Mouse (Mus musculus) cerebellum, adult 18-20 months (tissue): ENCODE measurements around the gene Haghl.

ENCODE experiments used
- DNase-seq, 2 experiments: peaks; one replicate each; pipeline ENCODE4 v3.0.0; 2021

Gene Haghl

GRCm38 (mm10) chr17:25818851-25819780, 33.6 kb upstream of the Haghl start:
- peak in 1 of 2 experiments; percentile 14 for DNase-seq

- peak in 1 of 2 experiments; percentile 9 for DNase-seq
Observed at GRCm38 (mm10) chr17:25817662-25818061, 32.2 kb upstream of the Haghl start.

- DNase-seq: peak; percentile 70 to 74
Observed at GRCm38 (mm10) chr17:25813471-25813870, 28.0 kb upstream of the Haghl start.

GRCm38 (mm10) chr17:25810890-25811289, 25.4 kb upstream of the Haghl start:
- DNase-seq: peak; percentile 21 to 29

GRCm38 (mm10) chr17:25809606-25810340, 24.3 kb upstream of the Haghl start:
- peak; percentile 79 to 86 for DNase-seq

- DNase-seq: peak; percentile 96 to 97
Observed at GRCm38 (mm10) chr17:25808789-25809605, 23.5 kb upstream of the Haghl start, which contains the start of gene Fbxl16. TSS of gene Fbxl16 (plus strand) at chr17:25809085.

GRCm38 (mm10) chr17:25808028-25808427, 22.6 kb upstream of the Haghl start:
- peak in 1 of 2 experiments; percentile 22 for DNase-seq

GRCm38 (mm10) chr17:25807452-25807851, 22.0 kb upstream of the Haghl start:
- peak; percentile 17 to 36 for DNase-seq

- DNase-seq: no peak
Observed at GRCm38 (mm10) chr17:25806507-25806906, 21.0 kb upstream of the Haghl start.

GRCm38 (mm10) chr17:25802825-25803517, 17.5 kb upstream of the Haghl start:
- peak in 1 of 2 experiments; percentile 33 for DNase-seq

- DNase-seq: peak; percentile 74 to 75
Observed at GRCm38 (mm10) chr17:25801029-25801428, 15.6 kb upstream of the Haghl start.

- DNase-seq: peak; percentile 73 to 81
Observed at GRCm38 (mm10) chr17:25796951-25797369, 11.5 kb upstream of the Haghl start, which contains the start of gene Metrn. TSS of gene Metrn (minus strand) at chr17:25797136.

GRCm38 (mm10) chr17:25796211-25796771, 10.8 kb upstream of the Haghl start:
- DNase-seq: peak in 1 of 2 experiments; percentile 45

- peak; percentile 37 to 53 for DNase-seq
Observed at GRCm38 (mm10) chr17:25795609-25796092, 10.2 kb upstream of the Haghl start, which contains the start of gene AC134908.4. TSS of gene AC134908.4 (minus strand) at chr17:25795659.

GRCm38 (mm10) chr17:25794998-25795397, 9.5 kb upstream of the Haghl start:
- no peak for DNase-seq

GRCm38 (mm10) chr17:25794197-25794596, 8.7 kb upstream of the Haghl start:
- peak; percentile 22 to 27 for DNase-seq

GRCm38 (mm10) chr17:25792615-25793014, 7.1 kb upstream of the Haghl start, which contains the start of gene Fam173a:
TSS of gene Fam173a (minus strand) at chr17:25792901.
- DNase-seq: peak in 1 of 2 experiments; percentile 62

- DNase-seq: peak; percentile 79 to 90
Observed at GRCm38 (mm10) chr17:25791843-25792527, 6.5 kb upstream of the Haghl start.

GRCm38 (mm10) chr17:25791320-25791842, 5.9 kb upstream of the Haghl start:
- peak in 1 of 2 experiments; percentile 28 for DNase-seq
